Mouse (Mus musculus) liver, postnatal 0 days (tissue): ENCODE data around the gene Use1. TPM values are rescaled to one million over a fixed set of nuclear protein-coding genes. Genes with fewer than 3 reads are reported as not detected.

Experiments
- ATAC-seq: fragments of 200-750 bp; cut with Nextera tagmentation; 2 replicates; pipeline ENCODE4 v1.8.0; 2017; ENCODE audit warnings: mild to moderate bottlenecking, moderate library complexity
- DNase-seq: peaks from one replicate; pipeline ENCODE4 v3.0.0-alpha.2; 2016
- H3K27ac ChIP-seq: fragments of 300-500 bp; sonication (generic); 2 replicates; pipeline ENCODE4 v1.5.1; 2014; ENCODE audit warnings: antibody characterized with exemption, moderate library complexity, mild to moderate bottlenecking, low read depth
- H3K27me3 ChIP-seq: fragments of 300-500 bp; sonication (generic); 2 replicates; pipeline ENCODE4 v1.6.1; 2014; ENCODE audit warnings: low read length, control low read depth, mixed read lengths; ENCODE audit not compliant: insufficient read depth
- H3K36me3 ChIP-seq: fragments of 300-500 bp; sonication (generic); replicated peaks from 2 replicates; pipeline ENCODE4 v1.6.1; 2014; ENCODE audit warnings: mild to moderate bottlenecking, control low read depth, low read length, moderate library complexity, mixed read lengths; ENCODE audit not compliant: insufficient read depth
- H3K4me1 ChIP-seq: fragments of 300-500 bp; sonication (generic); 2 replicates; pipeline ENCODE4 v1.6.1; 2014; ENCODE audit warnings: antibody characterized with exemption, mild to moderate bottlenecking, control low read depth; ENCODE audit not compliant: insufficient read depth
- H3K4me2 ChIP-seq: fragments of 300-500 bp; sonication (generic); 2 replicates; pipeline ENCODE4 v1.6.1; 2014; ENCODE audit warnings: low read depth, mild to moderate bottlenecking, low read length, moderate library complexity, mixed read lengths
- H3K4me3 ChIP-seq: fragments of 300-500 bp; sonication (generic); 2 replicates; pipeline ENCODE4 v1.5.1; 2014; ENCODE audit warnings: low read depth, low read length
- H3K9ac ChIP-seq: fragments of 300-500 bp; sonication (generic); replicated peaks from 2 replicates; pipeline ENCODE4 v1.6.1; 2014; ENCODE audit warnings: mild to moderate bottlenecking, moderate library complexity
- H3K9me3 ChIP-seq: fragments of 300-500 bp; sonication (generic); 2 replicates; pipeline ENCODE4 v1.6.1; 2016; ENCODE audit warnings: mild to moderate bottlenecking, control low read depth, low read length, mixed read lengths
- CTCF ChIP-seq: sonication (generic); IDR thresholded peaks from 2 replicates; pipeline ENCODE4 v1.5.1; 2016; ENCODE audit warnings: antibody characterized with exemption, low read depth
- EP300 ChIP-seq: IDR thresholded peaks from 2 replicates; pipeline ENCODE4 v1.6.1; 2016; ENCODE audit warnings: antibody characterized with exemption, low read depth, mild to moderate bottlenecking
- WGBS: fragments of 180-500 bp; shearing (Covaris S2); extraction: QIAGEN DNeasy Blood & Tissue Kit; methylation state at CpG from one replicate; pipeline ENCODE4 v1.1.7; 2014; ENCODE audit not compliant: insufficient replicate concordance; 5-methylcytosine and 5-hydroxymethylcytosine counted together
- polyA plus RNA-seq: library from polyadenylated mRNA; unstranded; fragments of >200 nt; fragmentation: Nextera tagmentation; extraction: Ambion mirVana; gene quantifications from 2 replicates; pipeline ENCODE4 v1.2.1, GENCODE M21; 2015

Gene Use1
- polyA plus RNA-seq, 1 experiment from 2014 or later, result 62.8 TPM

- peaks cover 20% of the 10 kb centered on the region for H3K4me1 ChIP-seq
- TF ChIP-seq CTCF (no peak), EP300 (no peak)
- no peak overlapping the region for H3K4me3 ChIP-seq
- H3K27ac ChIP-seq, result no peak overlapping the region
- H3K27me3 ChIP-seq, result no peaks in the 10 kb centered on the region
- DNase-seq, result no peak
- 76% methylated on average over 8 of the region's 8 CpGs for whole genome bisulfite sequencing
- no peak overlapping the region for H3K9ac ChIP-seq
- H3K4me2 ChIP-seq, result no peak overlapping the region
- ATAC-seq, result no peak
- peaks cover 33% of the 10 kb centered on the region for H3K36me3 ChIP-seq
- no peaks in the 10 kb centered on the region for H3K9me3 ChIP-seq
These were observed 37.4 kb downstream of the Use1 start for GRCm38 (mm10) chr8:71404011-71404410.

DNA sequence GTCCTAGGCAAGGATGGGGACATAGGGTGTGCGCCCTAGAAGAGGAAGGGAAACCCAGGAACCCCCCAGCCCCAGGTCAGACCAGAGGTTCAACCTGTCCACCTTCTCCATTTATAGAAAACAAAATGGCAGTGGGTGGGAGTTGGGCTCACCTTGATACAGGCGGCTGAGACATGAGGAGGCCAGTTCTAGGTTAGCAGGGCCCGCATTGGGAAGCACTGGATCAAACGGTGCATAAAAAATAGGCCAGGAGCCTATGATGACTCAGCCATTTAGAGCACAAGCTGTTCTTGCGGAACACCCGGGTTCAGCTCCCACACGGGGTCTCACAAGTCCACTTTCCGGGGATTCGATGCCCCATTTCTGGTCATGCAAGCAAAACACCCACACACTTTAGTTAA is 38.3 kb downstream of the Use1 start:
- Histone ChIP-seq H3K4me2 (peak overlapping the region; percentile 97), H3K27me3 (no peaks in the 10 kb centered on the region), H3K9me3 (no peaks in the 10 kb centered on the region), H3K36me3 (peaks cover 35% of the 10 kb centered on the region), H3K9ac (no peak overlapping the region), H3K4me3 (no peak overlapping the region; the same call in 1 of the 2 replicates), H3K4me1 (peaks cover 20% of the 10 kb centered on the region), H3K27ac (no peak overlapping the region)
- DNase-seq (no peak), ATAC-seq (no peak)
- TF ChIP-seq CTCF (no peak), EP300 (no peak)
- WGBS, result 61% methylated on average over 9 of the region's 9 CpGs

GRCm38 (mm10) chr8:71405401-71406098 is 38.9 kb downstream of the Use1 start, which contains the start of gene Ankle1:
Gene Ankle1, plus strand, starts transcription at chr8:71406010.
- H3K4me2 ChIP-seq, result peak within 1 kb of the TSS; percentile 97
- peak; percentile 93 for ATAC-seq
- peak within 1 kb of the TSS; percentile 84 for H3K9ac ChIP-seq
- peak within 1 kb of the TSS; percentile 92 for H3K4me3 ChIP-seq
- peak within 1 kb of the TSS; percentile 70 for H3K27ac ChIP-seq
- WGBS, result 13% methylated on average over 33 of the region's 33 CpGs
- peak; percentile 99 for DNase-seq
- peaks cover 20% of the 10 kb centered on the region for H3K4me1 ChIP-seq
- peaks cover 33% of the 10 kb centered on the region for H3K36me3 ChIP-seq
- TF ChIP-seq EP300 (no peak), CTCF (peak; percentile 86)
- H3K27me3 ChIP-seq, result no peaks in the 10 kb centered on the region
- H3K9me3 ChIP-seq, result no peaks in the 10 kb centered on the region

GRCm38 (mm10) chr8:71406099-71407015 is 39.7 kb downstream of the Use1 start:
- Histone ChIP-seq H3K9ac (peak overlapping the region; percentile 84), H3K27me3 (no peaks in the 10 kb centered on the region), H3K27ac (peak overlapping the region; percentile 70), H3K4me1 (peaks cover 20% of the 10 kb centered on the region), H3K9me3 (no peaks in the 10 kb centered on the region), H3K4me3 (peak overlapping the region; percentile 92), H3K36me3 (peaks cover 31% of the 10 kb centered on the region), H3K4me2 (peak overlapping the region; percentile 97)
- TF ChIP-seq EP300 (no peak), CTCF (peak; percentile 93)
- peak; percentile 67 for ATAC-seq
- WGBS, result under 1% methylated on average over 55 of the region's 55 CpGs
- peak; percentile 89 for DNase-seq

GRCm38 (mm10) chr8:71407441-71407840 is 40.8 kb downstream of the Use1 start:
- no peak for ATAC-seq
- Histone ChIP-seq H3K4me2 (peak overlapping the region; percentile 97), H3K9ac (no peak overlapping the region), H3K27ac (no peak overlapping the region), H3K4me3 (no peak overlapping the region), H3K4me1 (peaks cover 23% of the 10 kb centered on the region), H3K27me3 (no peaks in the 10 kb centered on the region), H3K36me3 (peaks cover 31% of the 10 kb centered on the region), H3K9me3 (no peaks in the 10 kb centered on the region)
- 94% methylated on average over 14 of the region's 14 CpGs for WGBS
- TF ChIP-seq CTCF (no peak), EP300 (no peak)
- DNase-seq, result no peak

GRCm38 (mm10) chr8:71408231-71408630 is 41.6 kb downstream of the Use1 start:
- DNase-seq (no peak), ATAC-seq (no peak)
- H3K36me3 ChIP-seq, result peaks cover 30% of the 10 kb centered on the region
- no peak overlapping the region for H3K27ac ChIP-seq
- H3K4me2 ChIP-seq, result no peak overlapping the region
- peaks cover 23% of the 10 kb centered on the region for H3K4me1 ChIP-seq
- no peaks in the 10 kb centered on the region for H3K9me3 ChIP-seq
- no peak overlapping the region for H3K9ac ChIP-seq
- H3K27me3 ChIP-seq, result no peaks in the 10 kb centered on the region
- WGBS, result 89% methylated on average over 4 of the region's 4 CpGs
- H3K4me3 ChIP-seq, result no peak overlapping the region
- TF ChIP-seq CTCF, result no peak
- no peak for TF ChIP-seq EP300
